Mouse (Mus musculus) spleen, adult 2 months (tissue): ENCODE results near the gene Slc12a8.

Experiments
- CTCF ChIP-seq: fragments of 200-500 bp; IDR thresholded peaks from 2 replicates; pipeline ENCODE4 v1.5.1; 2011; ENCODE audit warnings: mild to moderate bottlenecking, inconsistent platforms; ENCODE audit not compliant: insufficient read depth, insufficient read length, insufficient replicate concordance; ENCODE audit errors: extremely low read depth
- POLR2A ChIP-seq: fragments of 200-500 bp; IDR thresholded peaks from 2 replicates; pipeline ENCODE4 v1.6.1; 2011; ENCODE audit warnings: low read depth, low read length, inconsistent platforms

DNA sequence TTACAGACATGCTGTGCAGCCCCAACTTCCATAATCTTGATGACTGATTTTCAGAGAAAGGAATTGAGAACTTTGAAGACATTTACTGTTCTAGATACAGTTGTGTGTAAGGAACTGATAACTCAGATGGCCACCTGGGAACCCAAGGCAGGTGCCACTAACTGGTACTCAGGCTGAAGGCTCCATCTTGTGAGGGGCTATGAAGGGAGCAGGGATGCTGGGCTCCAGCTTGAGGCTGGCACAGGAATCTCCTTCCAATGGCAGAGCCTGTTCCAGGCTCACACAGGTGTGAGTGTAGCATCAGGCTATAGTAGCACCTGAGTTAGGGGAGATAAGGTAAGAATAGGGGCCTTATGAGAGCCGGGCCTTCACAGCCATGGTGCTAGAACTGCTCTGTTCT, 168.9 kb downstream of the Slc12a8 start:
- TF ChIP-seq POLR2A (no peak), CTCF (no peak)
